Mouse (Mus musculus) brain, embryonic 14.5 days (tissue): ENCODE data around the gene Tnfaip1.

Experiments
- CTCF ChIP-seq: fragments of 200-500 bp; IDR thresholded peaks from 2 replicates; pipeline ENCODE4 v1.5.1; 2012; ENCODE audit warnings: inconsistent platforms, mild to moderate bottlenecking, moderate library complexity, borderline replicate concordance; ENCODE audit not compliant: insufficient read depth, insufficient read length; ENCODE audit errors: extremely low read depth
- POLR2A ChIP-seq: fragments of 200-500 bp; IDR thresholded peaks from 2 replicates; pipeline ENCODE4 v1.6.1; 2012; ENCODE audit warnings: mild to moderate bottlenecking, inconsistent platforms, borderline replicate concordance; ENCODE audit not compliant: poor library complexity, insufficient read depth, insufficient read length, severe bottlenecking; ENCODE audit errors: extremely low read depth

GRCm38 (mm10) chr11:78475289-78475688 lies 60.8 kb downstream of the Tnfaip1 start:
- no peak for TF ChIP-seq CTCF
- no peak for TF ChIP-seq POLR2A
